Comparison of ENCODE assay signal across 7 mouse cellular contexts in the genomic region with DNA sequence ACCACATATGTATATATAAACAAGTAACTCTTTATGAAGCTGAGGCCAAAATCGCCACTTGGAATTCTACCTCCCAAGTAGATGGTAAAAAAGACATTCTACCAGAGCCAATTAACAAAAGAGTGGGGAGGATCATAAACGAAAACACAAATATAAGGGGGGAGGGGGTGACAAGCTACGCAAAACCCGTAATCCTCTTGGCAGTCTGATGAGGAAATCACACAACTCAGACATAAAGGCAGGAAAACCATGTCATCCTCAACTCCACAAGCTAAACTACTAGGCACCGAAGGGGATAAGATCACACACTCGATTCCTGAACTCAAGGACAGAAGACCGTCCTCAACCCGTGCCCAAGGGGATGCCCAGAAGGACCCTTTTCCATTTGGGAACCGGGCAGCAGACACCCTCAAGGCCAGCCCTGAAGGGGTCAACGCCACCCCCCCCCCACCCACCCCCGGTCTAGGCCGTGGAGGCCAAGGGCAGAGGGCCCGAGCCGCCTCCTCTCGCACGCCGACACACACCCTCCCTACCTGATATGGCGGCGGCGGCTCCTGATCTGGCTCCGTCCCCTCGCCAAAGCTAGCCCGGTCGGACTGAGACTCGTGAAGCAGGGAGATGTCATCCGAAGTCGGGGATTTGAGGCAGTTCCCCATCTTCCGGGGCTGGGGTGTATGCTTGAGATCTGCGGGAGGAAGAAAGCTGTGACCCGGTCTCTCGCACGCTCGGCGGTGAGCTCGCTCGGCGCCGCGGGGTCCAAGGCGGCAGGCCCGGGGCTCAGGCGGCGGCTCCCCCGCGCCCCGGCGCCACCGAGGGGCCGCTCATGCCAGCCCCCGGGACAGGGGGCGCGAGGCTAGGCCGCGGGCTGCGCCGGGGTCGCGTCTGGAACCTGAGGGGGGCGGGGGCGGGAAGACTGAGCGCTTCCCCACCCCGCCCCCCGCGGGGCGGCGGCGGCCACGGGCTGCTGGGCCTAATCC. TPM values are rescaled to one million over a fixed set of nuclear protein-coding genes. Genes with fewer than 3 reads are reported as not detected.
A peak's percentile ranks its signal among the peaks of the same experiment; 100 is the strongest.
DNase-seq lines count a peak whose midpoint lies in the region; ATAC-seq and TF ChIP-seq lines count a peak whose summit lies in the region.

No protein-coding gene starts in this region.

- peak overlapping the region; percentile 55 for H3K4me2 ChIP-seq in hindbrain, embryonic 16.5 days (ENCODE audit: low read length)

- no peaks in the 10 kb centered on the region for H3K27me3 ChIP-seq in hindbrain, embryonic 16.5 days (replicated peaks; ENCODE audit: control insufficient read depth, insufficient read depth, low read length)
- H3K27me3 ChIP-seq in small intestine, adult 2 months (ENCODE audit: control insufficient read depth, insufficient read depth, low read length), result no peaks in the 10 kb centered on the region

- H3K4me1 ChIP-seq in hindbrain, embryonic 16.5 days (ENCODE audit: control insufficient read depth, insufficient read depth, low read depth, low read length), result peaks cover 11% of the 10 kb centered on the region
- peaks cover 5% of the 10 kb centered on the region; the same call in 1 of the 2 replicates for H3K4me1 ChIP-seq in small intestine, adult 2 months (ENCODE audit: control insufficient read depth, insufficient read depth, insufficient read length, low read length)

- intact Hi-C loops in left cerebral cortex, postnatal 14 days (cut with DNase I), result no loop called here

- under 1% methylated on average over 36 of the region's 68 CpGs for WGBS in hindbrain, embryonic 16.5 days
- WGBS in small intestine, adult 2 months, result under 1% methylated on average over 67 of the region's 68 CpGs

- H3K27ac ChIP-seq in hindbrain, embryonic 16.5 days (ENCODE audit: low read depth, low read length), result peak overlapping the region; percentile 95
- H3K27ac ChIP-seq in small intestine, adult 2 months (ENCODE audit: insufficient read depth, low read depth, low read length), result peak overlapping the region; percentile 86

- peak; percentile 59 to 61 for DNase-seq in cerebellum, postnatal 36 days
- peak; percentile 44 for DNase-seq in gastrocnemius, adult 18-20 months (ENCODE audit: low spot score)
- DNase-seq in left cerebral cortex, postnatal 14 days (ENCODE audit: low spot score in 2 of 2), result peak; percentile 20 to 37

- no peak for TF ChIP-seq CTCF in small intestine, adult 2 months (IDR thresholded peaks at IDR 0.05; ENCODE audit: extremely low read depth, insufficient read length, insufficient replicate concordance, low read depth, low read length)

- ATAC-seq in activated CD4-positive, CD25-positive, alpha-beta regulatory T cell, adult 4 months, result peak; percentile 28
- peak; percentile 79 for ATAC-seq in hindbrain, embryonic 16.5 days
- peak; percentile 67 for ATAC-seq in megakaryocyte-erythroid progenitor cell, adult 5-6 weeks (replicated peaks; ENCODE audit: low FRiP score, low TSS enrichment, poor library complexity, severe bottlenecking)

- TF ChIP-seq POLR2A in small intestine, adult 2 months (IDR thresholded peaks at IDR 0.05; ENCODE audit: low read depth, low read length), result no peak

- peak overlapping the region; percentile 93 for H3K4me3 ChIP-seq in hindbrain, embryonic 16.5 days (ENCODE audit: low read length)
- peak overlapping the region; percentile 95 for H3K4me3 ChIP-seq in small intestine, adult 2 months (ENCODE audit: low read depth, low read length)

- H3K36me3 ChIP-seq in hindbrain, embryonic 16.5 days (ENCODE audit: control insufficient read depth, insufficient read depth, low read length), result no peaks in the 10 kb centered on the region
- no peaks in the 10 kb centered on the region; the same call in 1 of the 2 replicates for H3K36me3 ChIP-seq in small intestine, adult 2 months (ENCODE audit: control insufficient read depth, insufficient read depth, low read length)

- no peaks in the 10 kb centered on the region for H3K9me3 ChIP-seq in hindbrain, embryonic 16.5 days (ENCODE audit: control insufficient read depth, low read length)

- H3K9ac ChIP-seq in hindbrain, embryonic 16.5 days (ENCODE audit: low read depth, low read length), result peak overlapping the region; percentile 99

RNA-seq across cellular contexts. Expression of gene Rnf11, which starts 8.7 kb away (rescaled TPM):
- polyA plus RNA-seq in activated CD4-positive, CD25-positive, alpha-beta regulatory T cell, adult 4 months (2017; shearing (Covaris generic)), result 1 to 10 TPM; 4.4 to 6.9 TPM
- total RNA-seq in gastrocnemius, adult 18-20 months (2021), result 100 to 1,000 TPM; 123 to 131 TPM
- polyA plus RNA-seq in hindbrain, embryonic 16.5 days (2015; fragmentation: Nextera tagmentation; extraction: Ambion mirVana), result 58.8 and 60.3 TPM in 2 replicates
- 100 to 1,000 TPM; 190 to 196 TPM for total RNA-seq in left cerebral cortex, postnatal 14 days (2021)
- total RNA-seq in megakaryocyte-erythroid progenitor cell, adult 5-6 weeks (2014; fragmentation: Nextera tagmentation), result 12.0 and 14.0 TPM in 2 replicates
- total RNA-seq in megakaryocyte-erythroid progenitor cell, adult 5-6 weeks (2017), result 19.0 and 27.8 TPM in 2 replicates
- 17.0 and 27.2 TPM in 2 replicates for polyA plus RNA-seq in small intestine, adult 2 months (2012; rRNA removed)

RNA-seq across cellular contexts. Expression of gene 4930522H14Rik, which starts 55.2 kb away (rescaled TPM):
- not detected for polyA plus RNA-seq in activated CD4-positive, CD25-positive, alpha-beta regulatory T cell, adult 4 months (2017; shearing (Covaris generic))
- not detected for total RNA-seq in gastrocnemius, adult 18-20 months (2021)
- not detected in 2 replicates for polyA plus RNA-seq in hindbrain, embryonic 16.5 days (2015; fragmentation: Nextera tagmentation; extraction: Ambion mirVana)
- not detected for total RNA-seq in left cerebral cortex, postnatal 14 days (2021)
- not detected in 2 replicates for total RNA-seq in megakaryocyte-erythroid progenitor cell, adult 5-6 weeks (2014; fragmentation: Nextera tagmentation)
- total RNA-seq in megakaryocyte-erythroid progenitor cell, adult 5-6 weeks (2017), result not detected in 2 replicates
- not detected in 2 replicates for polyA plus RNA-seq in small intestine, adult 2 months (2012; rRNA removed)

Comparison
In these comparisons a context has a peak if more than half of its experiments do, and no peak if none do; other contexts are left out.
1. Peak in every context shown above with its lines: DNase-seq, ATAC-seq, H3K4me3 ChIP-seq and H3K27ac ChIP-seq.
2. ATAC-seq: peak in every context shown above with its lines; median percentile 79 in hindbrain, embryonic 16.5 days; 67 in megakaryocyte-erythroid progenitor cell, adult 5-6 weeks; 28 in activated CD4-positive, CD25-positive, alpha-beta regulatory T cell, adult 4 months.
3. RNA of gene Rnf11, which starts 8.7 kb away (total RNA-seq): 190 to 196 TPM in left cerebral cortex, postnatal 14 days and 123 to 131 TPM in gastrocnemius, adult 18-20 months; 12.0 to 27.8 TPM in megakaryocyte-erythroid progenitor cell, adult 5-6 weeks; every median in the first group is over 4 times any median in the second.